Mouse (Mus musculus) A20 (cell line): ENCODE data around the gene Ap1g2.

ENCODE experiments used
- DNase-seq: peaks from one replicate; pipeline ENCODE4 v3.0.0-alpha.2; 2011; ENCODE audit warnings: low read depth, low spot score

Ap1g2 gene

DNA sequence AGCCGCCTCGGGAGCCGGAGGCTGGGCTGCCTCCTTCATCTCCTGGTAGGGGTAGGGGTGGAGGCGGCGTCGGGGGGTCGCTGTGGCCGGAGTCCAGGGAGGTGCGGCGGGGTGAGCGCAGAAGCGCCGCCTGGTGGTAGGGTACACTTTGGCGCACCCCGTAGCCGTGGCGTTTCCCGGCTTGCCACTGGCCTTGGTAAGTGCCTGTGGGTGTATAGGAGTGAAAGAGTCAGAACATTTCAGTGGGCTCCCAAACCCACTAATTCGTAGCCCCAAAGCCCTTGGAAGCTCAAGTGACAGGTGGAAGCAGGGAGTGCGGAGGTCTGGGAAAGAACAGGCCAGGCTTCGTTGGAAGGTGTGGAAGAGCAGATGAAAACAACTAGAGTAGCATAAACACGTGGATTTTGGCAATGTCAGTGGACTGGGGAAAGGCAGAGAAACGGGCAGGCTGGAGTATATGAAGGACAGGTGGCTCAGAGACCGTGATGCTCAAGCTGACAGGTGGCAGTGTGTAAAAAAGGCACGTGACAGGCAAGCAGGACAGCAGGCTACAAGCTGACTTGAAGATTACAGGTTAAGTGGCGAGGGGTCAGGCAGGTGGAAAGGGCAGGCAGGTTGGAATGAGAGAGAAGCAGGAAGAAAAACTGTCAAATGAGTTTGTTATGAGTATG lies 7.7 kb upstream of the Ap1g2 start:
- no peak for DNase-seq

DNA sequence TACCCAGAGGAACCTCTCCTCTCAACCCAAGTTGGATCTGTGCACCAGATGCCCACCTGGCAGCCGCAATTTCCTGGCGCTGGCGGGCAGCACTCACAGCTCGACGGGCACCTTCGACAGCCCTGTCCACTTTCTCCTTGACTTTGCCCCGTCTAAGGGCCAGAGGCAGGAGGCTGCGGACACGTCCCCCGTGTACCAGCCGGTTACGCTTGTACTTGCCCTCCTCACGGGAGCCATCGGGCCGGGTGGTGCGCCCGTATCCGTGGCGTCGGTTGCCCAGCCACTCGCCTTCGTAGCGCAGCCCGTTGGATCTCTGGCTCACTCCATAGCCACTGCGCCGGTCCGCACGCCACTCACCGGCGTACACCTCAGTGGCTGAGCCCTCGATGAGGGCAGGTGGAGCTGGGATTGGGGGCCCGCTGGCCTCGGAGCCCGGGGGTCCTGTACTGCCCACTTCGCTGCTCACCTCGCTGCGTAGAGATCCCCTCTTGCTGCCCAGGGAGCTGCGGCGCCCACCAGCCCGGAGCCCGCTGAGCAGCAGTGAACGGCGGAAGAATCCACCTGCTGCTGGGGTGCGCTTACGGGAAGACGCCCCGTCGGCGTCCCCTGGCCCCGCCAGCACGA lies 7.1 kb upstream of the Ap1g2 start:
- no peak for DNase-seq

DNA sequence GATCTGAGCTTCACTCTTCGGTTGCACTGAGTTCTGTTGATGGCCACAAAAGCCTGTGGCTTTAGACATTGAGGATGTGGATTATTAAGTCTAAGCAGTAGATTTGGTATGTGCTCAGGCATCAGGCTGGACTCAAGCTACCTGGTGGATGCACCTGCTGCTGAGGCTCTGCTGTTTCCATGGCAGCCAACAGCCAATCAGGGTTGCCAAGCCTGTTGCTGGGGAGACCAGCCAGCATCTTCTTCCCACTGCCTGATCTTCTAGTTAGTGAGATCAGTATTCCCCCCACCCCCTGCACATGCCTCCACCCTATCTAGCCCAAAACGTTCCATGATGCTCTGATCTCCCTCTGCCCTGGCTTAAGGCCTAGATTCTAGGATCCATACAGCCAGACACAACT lies 5.3 kb upstream of the Ap1g2 start:
- no peak for DNase-seq

DNA sequence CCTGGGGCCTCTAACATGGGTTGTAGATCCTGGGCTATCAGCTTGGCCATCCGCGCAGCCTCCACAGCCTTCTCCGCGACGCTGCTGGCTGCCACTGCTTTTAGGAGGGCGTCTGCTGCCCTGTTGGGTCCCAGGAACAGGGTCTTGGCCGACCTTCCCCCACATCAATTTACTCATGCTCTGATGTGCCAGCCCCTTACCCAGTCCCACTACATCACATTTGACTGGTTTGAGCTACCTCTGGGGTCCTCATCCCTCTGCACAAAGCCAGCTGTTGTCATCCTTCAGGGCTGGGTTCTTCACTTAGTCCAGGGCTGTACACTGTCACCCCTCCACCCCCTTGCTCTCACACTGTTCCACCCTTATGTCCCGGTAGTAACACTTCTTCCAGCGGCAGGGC lies 3.7 kb upstream of the Ap1g2 start:
- no peak for DNase-seq

DNA sequence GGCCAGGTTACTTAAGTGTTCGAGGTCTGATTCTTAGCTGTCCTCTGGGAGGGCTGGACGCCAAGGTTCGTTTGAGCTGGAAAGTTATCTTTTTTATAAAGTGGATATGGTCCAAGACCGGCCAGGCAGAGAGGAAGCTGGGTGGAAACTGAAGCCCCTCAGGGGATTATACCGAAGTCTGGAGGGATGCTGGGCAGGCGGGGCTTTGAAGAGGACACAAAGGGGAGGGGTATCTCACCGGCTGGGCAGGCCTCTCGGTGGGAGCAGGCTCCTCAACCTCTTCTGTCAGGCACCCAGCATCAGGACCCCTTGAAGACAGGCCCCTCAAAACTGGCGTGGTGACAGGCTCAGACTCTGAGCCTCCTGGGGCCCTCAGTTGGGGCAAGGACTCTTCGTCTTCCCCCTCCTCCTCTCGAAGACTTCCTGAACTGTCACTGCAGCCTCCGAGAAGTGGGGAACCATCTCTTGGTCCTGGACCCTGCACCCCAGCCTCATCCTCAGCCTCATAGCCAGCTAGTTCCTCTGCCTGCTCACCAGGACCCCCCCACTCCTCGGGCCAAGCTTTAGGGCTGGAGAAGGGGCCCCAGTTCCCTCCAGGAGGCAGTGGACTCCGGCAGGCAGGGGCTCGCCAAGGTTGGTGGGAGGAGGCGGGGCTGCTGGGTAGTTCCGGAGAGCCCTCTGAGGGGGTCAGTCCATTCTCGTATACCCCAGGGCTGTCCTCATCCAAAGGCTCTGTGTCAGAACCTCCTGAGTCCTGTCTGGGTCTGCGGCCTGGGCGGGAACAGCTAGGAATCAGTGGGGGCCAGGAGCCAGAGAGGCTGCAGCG lies 2.9 kb upstream of the Ap1g2 start:
- DNase-seq: no peak

DNA sequence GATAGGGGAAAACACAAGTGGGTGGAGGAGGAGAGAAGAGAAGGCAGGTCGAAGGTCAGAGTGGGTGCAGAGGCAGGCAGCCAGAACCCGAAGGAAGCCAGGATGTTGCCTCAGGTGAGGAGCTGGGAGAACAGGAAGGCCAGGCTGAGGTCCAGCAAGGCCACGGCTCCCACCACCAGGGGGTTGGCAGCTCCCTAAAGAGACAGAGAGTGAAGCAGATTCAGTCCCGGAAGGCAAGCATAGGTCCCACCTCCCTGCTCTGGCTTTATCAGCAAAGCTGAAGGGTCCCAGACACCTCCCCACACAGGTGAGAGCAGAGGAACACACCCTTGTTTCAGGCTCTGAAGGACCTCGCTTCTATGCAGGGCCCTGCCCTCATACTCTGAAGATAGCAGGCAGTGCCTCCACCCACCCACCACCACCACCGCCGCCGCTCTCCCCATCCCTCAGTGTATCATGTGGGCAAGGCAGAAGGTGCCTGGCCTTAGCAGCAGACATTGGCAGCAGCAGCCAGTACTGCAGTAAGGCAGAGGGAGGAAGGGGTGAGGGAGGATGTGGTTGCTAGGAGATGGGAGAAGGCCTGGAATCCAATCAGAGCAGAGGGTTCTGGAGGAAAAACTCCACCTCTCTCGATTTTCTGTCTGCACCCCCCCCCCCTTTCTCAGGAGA lies 1.9 kb upstream of the Ap1g2 start:
- DNase-seq: no peak

DNA sequence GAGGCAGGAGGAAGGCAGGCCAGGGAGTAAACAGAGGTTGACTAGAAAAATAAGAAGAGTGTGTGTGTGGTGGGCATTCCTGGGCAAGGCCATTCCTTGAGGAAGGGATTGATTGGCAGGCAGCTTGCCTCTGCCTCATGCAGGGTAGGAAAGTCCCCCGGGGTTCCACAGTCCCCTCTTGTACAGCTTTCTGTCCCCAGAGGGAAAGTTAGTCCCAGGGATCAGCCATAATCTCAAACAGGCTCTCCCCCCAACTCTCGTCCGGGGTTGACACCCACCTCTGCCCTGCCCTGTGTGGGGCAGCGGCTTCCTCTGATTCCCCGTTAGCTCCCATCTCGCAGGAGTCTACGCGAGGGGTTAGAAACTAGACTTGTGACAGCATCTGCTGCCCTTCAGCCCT lies 597 bp upstream of the Ap1g2 start:
- no peak for DNase-seq

DNA sequence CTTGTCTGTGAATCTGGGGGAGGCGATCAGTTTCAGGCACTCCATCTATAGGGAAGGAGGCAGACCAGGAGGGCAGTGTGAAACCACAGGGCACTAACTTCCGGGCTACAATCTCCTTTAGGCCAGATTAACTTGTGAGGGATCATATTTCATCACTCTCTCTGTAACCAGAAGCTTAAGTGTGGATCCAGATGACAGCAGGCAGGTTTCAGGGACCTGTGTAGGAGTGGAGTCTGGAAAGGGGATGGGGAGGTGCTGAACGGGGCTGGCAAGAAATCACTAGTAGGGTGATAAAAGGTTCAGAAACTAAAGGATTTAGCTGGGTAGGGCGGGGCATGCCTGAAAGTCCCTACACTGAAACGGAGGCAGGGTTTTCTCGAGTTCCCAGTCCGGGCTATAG lies 1.0 kb downstream of the Ap1g2 start:
- peak; percentile 47 for DNase-seq

DNA sequence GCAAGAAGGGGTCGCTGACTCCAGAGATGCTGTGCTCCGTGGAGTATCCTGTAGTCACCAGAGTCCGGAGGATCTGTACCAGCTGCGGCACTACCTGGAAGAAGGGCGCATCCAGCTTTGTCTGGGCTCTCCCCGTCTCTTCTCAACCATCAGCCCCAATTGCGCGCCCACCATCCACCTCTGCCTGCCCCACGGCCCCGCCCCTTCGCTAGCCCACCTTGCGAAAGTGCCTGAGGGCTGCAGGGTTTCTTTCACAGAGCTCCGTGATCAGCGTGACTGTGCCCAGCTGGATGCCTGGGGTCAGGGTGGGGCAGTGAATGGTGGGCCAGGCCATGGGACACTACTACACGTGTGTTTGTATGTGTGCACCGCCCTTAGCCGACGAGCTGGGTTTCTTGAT lies 2.0 kb downstream of the Ap1g2 start:
- DNase-seq: no peak

DNA sequence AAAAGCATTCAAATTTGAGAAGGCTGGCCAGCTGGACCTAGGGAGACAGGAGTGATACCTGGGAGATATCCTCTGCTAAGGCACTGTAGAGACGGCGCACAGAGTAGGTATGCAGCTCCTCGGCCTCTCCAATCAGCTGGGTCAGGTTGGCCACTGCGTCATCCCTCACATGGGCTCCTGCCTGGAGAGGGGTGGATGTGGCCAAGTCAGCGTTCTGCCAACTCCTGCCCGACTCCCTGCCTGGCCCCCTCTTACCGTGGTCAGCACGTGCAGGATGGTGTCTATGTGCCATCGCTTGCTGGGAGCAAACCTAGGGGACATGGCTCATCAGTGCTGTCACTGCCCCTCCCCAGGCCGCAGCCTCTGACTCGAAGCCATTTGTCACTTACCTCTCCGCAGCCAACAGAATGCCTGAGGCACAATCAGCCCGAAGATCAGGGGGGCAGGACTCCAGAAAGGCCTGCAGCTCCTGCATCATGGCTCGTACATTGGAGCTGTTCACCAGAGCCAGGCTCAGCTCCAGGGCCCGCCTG lies 4.1 kb downstream of the Ap1g2 start:
- no peak for DNase-seq

DNA sequence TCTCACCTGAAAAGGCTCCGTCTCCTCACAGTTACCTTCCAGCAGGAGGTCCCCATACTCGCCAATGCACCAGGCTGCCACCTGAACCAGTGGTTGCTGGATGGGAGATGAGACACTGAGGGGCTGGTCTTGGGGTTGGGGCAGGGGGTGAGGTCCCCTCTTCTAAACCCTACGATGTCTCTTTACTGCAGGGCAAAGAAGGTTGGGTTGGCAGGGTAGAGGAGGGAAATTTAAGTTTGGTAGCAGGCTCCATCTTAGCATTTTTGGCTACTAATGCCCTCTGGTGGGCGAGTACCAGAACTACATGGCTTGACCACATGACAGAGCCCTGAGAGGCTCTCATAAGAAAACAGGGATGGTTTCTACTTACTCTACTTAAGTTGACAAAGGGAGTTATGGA lies 4.8 kb downstream of the Ap1g2 start:
- DNase-seq: peak; percentile 60

DNA sequence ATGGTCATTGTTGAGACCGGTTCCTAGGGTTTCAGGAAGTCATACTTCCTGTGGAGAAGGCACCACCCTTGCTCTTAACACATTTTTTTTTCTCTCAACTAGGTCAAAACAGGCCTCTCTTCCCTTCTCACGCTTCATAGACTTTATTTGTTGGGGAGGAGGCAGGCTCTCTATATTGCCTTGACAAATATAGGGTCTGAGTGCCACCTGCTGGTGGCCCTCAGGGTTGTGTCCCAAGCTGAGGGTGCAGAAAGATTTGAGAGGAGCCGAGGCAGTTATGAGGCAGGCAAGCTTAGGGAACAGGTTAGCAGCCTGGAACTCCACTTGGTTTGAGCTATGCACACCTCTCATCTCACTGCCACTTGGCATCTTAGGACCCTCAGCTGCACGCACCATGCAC lies 8.3 kb downstream of the Ap1g2 start:
- peak; percentile 69 for DNase-seq

DNA sequence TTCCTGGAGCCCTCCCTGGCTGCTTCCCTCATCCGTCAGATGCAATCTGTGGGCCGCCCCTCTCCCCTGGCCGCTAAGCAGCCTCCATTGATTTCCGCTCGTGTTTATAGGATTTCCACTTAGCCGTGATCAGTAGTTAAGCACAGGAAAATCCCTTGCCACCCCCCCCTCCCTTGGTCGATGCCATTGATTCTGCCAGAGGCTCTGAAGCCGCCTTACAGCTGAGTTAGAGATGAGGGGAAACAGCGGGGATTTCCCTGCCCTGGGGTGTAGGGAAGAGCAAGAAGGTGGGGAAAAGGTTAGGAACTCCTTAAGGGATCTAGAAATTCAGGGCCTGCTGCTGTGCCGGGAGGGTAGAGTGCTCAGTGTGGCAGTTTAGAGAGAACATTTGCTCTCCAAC lies 8.7 kb downstream of the Ap1g2 start:
- DNase-seq: no peak

DNA sequence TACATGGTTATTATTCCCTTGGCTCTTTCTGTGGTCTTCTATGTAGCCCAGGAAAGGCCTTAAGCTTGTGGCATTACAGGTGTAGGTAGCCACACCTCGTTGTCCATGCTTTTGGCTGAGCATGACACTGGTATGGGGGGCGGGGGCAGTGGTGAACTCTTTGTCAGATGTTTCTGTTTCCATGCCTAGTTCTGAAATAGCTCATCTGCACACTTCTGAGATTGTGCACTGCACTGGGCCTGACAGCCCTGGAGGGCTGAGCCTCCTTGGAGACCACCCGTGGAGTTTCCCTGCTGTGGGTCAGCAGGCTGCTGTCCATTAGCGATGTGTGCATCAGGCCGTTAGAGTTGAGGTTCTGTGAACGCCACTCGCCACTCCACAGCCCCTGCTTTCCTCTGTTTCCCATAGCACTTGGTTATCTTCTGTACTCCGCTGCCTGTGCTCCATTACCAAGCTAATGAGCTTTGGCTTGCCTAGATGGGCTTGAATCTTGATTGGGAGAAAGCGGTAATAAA lies 9.8 kb downstream of the Ap1g2 start:
- DNase-seq: peak; percentile 27

DNA sequence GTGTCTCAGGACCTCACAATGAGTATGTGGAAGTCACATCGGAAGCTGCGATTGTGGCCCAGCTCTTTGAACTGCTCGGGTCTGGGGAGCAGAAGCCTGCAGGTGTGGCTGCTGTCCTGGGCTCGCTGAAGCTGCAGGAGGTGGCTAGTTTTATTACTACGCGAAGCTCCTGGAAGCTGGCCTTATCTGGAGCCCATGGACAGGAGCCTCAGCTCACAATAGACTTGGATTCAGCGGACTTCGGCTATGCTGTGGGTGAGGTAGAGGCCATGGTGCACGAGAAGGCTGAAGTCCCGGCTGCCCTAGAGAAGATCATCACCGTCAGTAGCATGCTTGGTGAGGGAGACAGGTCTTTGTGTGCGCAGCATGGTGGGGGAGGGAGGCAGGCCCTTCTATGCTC lies 10.7 kb downstream of the Ap1g2 start:
- DNase-seq: peak; percentile 75

DNA sequence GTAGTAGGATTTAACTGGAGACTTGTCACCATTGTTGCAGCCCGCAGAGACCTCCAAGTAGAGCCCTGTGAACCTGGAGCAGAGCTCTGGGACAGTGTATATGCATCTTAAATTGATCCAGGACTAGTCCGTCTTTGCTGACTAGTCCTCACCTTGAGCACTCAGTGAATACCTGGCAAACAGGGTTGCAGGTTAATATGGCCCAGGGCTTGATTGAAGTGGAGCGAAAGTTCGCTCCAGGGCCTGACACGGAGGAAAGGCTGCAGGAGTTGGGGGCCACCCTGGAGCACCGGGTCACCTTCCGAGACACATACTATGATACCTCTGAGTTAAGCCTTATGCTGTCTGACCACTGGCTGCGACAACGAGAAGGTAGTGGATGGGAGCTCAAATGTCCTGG lies 11.1 kb downstream of the Ap1g2 start:
- DNase-seq: no peak

DNA sequence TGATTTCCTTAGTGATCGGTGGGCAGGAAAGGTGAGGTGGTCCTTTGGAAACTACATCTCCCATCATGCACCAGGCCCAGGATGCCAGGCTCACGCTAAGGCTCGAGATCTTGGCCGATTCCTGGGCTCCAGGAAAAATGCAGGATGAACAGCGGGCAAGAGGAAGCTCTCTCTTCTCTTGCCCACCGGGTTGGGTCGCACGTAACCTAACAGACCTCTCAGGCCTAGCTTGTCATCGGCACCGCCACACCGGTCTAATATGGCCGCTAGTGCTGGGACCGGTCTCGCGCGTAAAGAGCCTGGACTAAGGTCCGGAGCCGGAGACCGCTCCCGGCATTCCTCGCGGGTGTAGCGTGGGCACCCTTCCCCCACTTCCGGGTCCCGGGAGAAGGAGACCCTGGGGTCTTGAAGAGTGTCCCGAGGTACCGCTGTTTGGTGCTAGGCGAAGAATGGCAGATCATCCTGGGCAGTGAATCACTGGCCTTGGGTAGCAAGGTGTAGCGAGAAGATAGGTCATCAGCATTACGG lies 11.6 kb downstream of the Ap1g2 start, which contains the start of gene Thtpa:
Gene Thtpa (plus strand): TSS at position 81 of the 528 bp plus-strand sequence.
- peak; percentile 93 for DNase-seq

DNA sequence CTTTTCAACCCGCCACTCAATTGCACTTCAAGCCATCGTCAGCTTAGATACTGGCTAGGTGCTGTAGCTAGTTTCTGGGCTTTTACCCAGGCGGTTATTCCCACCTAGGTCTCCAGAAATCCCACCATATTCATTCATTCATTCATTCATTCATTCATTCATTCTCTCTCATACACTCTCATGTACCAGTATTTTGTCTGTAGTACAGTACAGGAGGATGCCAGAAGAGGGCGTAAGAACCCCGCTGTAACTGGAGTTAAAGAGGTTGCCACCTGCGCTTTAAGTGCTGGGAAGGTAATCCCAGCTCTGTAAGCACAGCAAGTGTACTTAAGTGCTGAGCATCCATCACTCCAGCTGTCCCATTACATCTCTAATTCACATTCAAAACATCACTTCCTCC lies 12.5 kb downstream of the Ap1g2 start:
- DNase-seq: peak; percentile 82

DNA sequence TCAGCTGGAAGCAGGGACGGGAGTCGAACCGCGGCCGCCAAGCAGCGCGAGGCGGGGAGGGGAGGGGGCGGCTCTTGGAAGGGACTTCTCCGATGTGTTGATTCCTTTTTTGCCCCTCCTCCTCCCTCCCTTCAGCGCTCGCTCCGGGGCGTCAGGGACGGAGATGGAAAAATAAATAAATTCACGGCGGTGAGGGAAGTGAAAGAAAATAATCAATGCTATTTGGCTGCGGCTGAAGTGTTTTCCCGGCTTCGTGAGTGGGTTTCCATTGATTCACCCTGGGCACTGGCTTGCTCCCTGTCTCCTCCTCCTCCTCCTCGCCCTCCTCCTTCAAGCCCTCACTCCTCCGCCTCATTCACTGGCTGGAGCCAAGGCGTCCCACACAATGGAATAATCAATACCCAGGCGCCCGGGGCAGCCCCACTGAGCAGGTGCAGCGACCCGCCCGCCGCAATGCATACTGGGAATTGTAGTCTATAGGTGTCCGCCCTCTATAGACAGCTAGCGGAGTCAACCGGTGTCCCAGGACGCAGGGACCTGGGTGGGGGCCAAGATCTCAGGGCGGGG lies 14.3 kb downstream of the Ap1g2 start, which contains the start of gene Zfhx2:
Gene Zfhx2 (minus strand): TSS at position 314 of the 567 bp plus-strand sequence.
- peak; percentile 93 for DNase-seq

DNA sequence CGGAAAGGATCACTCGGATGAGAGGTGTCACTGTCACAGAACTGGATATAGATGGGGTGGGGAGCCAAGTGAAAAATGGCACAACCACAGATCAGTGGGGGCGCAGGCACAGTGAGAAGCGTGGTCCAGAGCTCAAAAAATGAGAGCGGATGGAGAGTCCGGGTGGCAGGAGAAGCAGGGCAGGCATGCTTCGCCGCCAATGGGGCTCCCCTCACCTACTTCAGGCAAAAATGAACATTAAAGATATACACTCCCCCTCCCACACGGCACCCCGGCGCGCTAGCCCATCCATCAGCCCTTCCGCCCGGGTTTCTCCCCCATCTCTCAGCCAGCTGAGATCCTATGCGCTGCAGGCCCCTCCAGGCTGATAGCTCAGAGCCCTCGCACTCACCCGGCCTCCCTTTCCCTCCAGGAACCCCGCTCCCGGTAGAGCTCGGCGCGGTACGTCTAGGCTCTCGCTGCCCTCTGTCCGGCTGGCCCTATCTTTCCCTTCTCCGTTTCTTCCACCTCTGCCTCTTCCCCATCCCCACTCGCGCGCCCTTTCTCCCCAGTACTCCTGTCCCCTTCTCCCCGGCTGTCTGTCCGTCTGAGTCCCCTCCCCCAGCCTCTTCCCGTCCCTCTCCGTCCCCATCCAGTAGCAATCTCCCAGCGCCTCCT lies 15.1 kb downstream of the Ap1g2 start:
- DNase-seq: no peak
